Mouse (Mus musculus): ENCODE data around the gene 5430402E10Rik. TPM values are rescaled to one million over a fixed set of nuclear protein-coding genes. Genes with fewer than 3 reads are reported as not detected.
"Not testable (repeated sequence)": the region's sequence is repeated elsewhere in the genome, so short reads cannot be mapped to it uniquely, and the experiment has no call there.

Gene 5430402E10Rik
- polyA plus RNA-seq (2012; rRNA removed) = not detected in 2 replicates

- H3K4me3 ChIP-seq (ENCODE audit: low read depth, low read length); H3K27me3 ChIP-seq (ENCODE audit: control insufficient read depth, insufficient read depth, low read length); H3K4me1 ChIP-seq (ENCODE audit: control insufficient read depth, insufficient read depth, insufficient read length, low read length); H3K27ac ChIP-seq (ENCODE audit: insufficient read depth, low read depth, low read length); H3K36me3 ChIP-seq (ENCODE audit: control insufficient read depth, insufficient read depth, low read length): not testable (repeated sequence)
- WGBS = 89% methylated on average over 1 of the region's 1 CpGs
These were observed at the start of gene 5430402E10Rik for GRCm38 (mm10) chrX:77924962-77925361. TSS of gene 5430402E10Rik (minus strand) at chrX:77925062.

DNA sequence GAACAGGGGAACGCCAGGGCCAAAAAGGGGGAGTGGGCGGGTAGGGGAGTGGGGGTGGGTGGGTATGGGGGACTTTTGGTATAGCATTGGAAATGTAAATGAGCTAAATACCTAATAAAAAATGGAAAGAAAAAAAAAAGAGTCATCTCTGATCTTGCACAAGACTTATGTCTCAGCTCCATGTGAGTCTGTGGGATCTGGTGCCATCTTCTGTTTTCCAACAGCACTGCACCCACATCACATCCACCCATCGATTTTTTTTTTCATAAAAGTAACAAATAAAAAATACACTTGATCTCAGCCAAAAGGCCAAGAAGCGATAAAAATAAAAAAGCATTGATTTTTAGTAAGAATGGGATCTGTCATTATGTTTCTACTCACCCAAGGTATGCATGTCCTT lies 44.8 kb downstream of the 5430402E10Rik start:
- not testable (repeated sequence) for H3K36me3 ChIP-seq (ENCODE audit: control insufficient read depth, insufficient read depth, low read length); H3K27me3 ChIP-seq (ENCODE audit: control insufficient read depth, insufficient read depth, low read length); H3K27ac ChIP-seq (ENCODE audit: insufficient read depth, low read depth, low read length); H3K4me3 ChIP-seq (ENCODE audit: low read depth, low read length); H3K4me1 ChIP-seq (ENCODE audit: control insufficient read depth, insufficient read depth, insufficient read length, low read length)
- 41% methylated on average over 2 of the region's 4 CpGs for WGBS

Other genes with a start within 250 kb of the 5430402E10Rik start
- 5.7 and 20.0 TPM in 2 replicates for gene Prkx, start 128.8 kb downstream of the 5430402E10Rik start, polyA plus RNA-seq (2012; rRNA removed)
- not detected in 2 replicates for gene Pbsn, start 71.4 kb downstream of the 5430402E10Rik start, polyA plus RNA-seq (2012; rRNA removed)
- not detected in 2 replicates for gene Gm14744, start 60.3 kb downstream of the 5430402E10Rik start, polyA plus RNA-seq (2012; rRNA removed)
- gene Obp1a, start 166.3 kb upstream of the 5430402E10Rik start, polyA plus RNA-seq (2012; rRNA removed) = not detected in 2 replicates
- gene Gm5938, start 200.4 kb upstream of the 5430402E10Rik start, polyA plus RNA-seq (2012; rRNA removed) = not detected in 2 replicates